Mouse (Mus musculus): ENCODE measurements around the gene Rdh16.
"Not testable (repeated sequence)": the region's sequence is repeated elsewhere in the genome, so short reads cannot be mapped to it uniquely, and the experiment has no call there.

Gene Rdh16

DNA sequence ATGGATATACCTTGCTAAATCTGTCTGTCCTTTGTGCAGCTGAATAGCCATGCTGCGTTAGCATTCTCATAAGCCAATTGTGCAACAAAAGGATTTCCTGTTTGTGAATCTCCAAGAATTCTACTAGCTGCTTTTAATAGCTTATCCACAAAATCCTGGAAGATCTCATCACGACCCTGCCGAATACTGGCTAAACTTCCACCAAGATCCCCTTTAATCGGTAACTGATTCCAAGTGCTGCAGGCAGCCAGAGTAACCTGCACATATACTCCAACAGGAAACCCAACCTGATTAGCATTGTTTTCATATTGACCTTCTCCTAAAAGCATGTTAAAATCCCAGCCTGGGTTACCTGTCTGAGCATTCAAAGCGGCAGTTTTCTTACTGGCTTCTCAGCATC, 34.3 kb downstream of the Rdh16 start:
- no peak for DNase-seq

GRCm38 (mm10) chr10:127837793-127838192, 36.8 kb downstream of the Rdh16 start:
- DNase-seq = not testable (repeated sequence)

- DNase-seq = no peak
These were observed 37.6 kb downstream of the Rdh16 start for GRCm38 (mm10) chr10:127838539-127838938.

- no peak for DNase-seq
These were observed 39.8 kb downstream of the Rdh16 start for GRCm38 (mm10) chr10:127840776-127841175.

- DNase-seq = not testable (repeated sequence)
These were observed 45.0 kb downstream of the Rdh16 start for GRCm38 (mm10) chr10:127845945-127846344.

DNA sequence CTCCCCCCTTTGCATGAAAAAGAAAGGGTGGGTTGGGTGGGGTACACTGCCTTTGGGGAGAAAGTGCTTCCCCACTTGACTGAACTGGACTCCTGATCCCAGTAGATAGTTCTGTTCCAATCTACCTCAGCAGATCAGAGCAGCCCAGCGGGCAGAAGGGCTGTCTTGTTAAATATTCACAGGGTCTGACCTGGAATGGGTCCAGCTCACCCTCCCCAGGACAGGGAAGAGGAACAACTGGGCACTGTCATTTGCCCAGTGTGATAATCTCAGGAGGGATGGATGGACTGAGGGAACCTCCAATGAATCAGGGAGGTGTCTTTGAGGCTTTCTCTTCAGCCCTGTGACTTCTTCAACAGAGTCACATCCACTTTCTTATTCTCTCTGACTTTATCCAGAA, 47.1 kb downstream of the Rdh16 start:
- no peak for DNase-seq

- DNase-seq = no peak
These were observed 48.7 kb downstream of the Rdh16 start, which contains the start of gene Rdh19 for GRCm38 (mm10) chr10:127849628-127850027. Gene Rdh19 (plus strand): TSS chr10:127849928.

DNA sequence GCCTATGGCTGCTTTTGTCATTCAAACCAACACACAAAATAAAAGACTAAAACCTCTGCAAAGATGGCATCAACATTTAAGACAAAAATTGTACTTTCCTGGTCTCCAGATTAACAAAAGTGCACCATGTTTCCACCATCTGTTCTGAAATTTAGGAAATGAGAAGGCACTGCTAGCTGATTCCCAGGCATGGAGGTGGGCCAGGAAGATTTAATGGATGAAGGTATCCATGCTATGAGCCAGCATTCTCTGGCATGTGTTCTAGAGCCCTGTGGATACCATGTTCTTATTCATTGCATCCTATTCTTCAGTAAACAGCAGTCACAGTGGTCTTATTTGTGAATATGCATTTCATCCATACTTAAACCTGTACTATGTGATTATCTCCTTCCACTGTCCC, 55.4 kb downstream of the Rdh16 start:
- DNase-seq = peak; percentile 37

DNA sequence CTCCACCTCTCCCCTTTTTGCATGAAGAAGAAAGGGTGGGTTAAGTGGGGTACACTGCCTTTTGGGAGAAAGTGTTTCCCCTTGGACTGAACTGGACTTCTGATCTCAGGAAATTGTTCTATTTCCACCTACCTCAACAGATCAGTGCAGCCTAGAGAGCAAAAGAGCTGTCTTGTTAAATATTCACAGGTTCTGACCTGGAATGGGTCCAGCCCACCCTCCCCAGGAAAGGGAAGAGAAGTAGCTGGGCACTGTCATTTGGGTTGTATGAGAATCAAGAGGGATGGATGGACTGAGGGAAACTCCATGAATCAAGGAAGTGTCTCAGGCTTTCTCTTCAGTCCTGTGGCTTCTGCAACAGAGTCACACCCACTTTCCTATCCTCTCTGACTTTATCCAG, 64.0 kb downstream of the Rdh16 start:
- DNase-seq = no peak

- no peak for DNase-seq
These were observed 65.3 kb downstream of the Rdh16 start, which contains the start of gene Rdh16f2 for GRCm38 (mm10) chr10:127866232-127866631. Gene Rdh16f2 (plus strand): TSS chr10:127866474.

GRCm38 (mm10) chr10:127872484-127872883, 71.5 kb downstream of the Rdh16 start:
- no peak for DNase-seq

- no peak for DNase-seq
These were observed 76.7 kb downstream of the Rdh16 start for GRCm38 (mm10) chr10:127877681-127878080.

DNA sequence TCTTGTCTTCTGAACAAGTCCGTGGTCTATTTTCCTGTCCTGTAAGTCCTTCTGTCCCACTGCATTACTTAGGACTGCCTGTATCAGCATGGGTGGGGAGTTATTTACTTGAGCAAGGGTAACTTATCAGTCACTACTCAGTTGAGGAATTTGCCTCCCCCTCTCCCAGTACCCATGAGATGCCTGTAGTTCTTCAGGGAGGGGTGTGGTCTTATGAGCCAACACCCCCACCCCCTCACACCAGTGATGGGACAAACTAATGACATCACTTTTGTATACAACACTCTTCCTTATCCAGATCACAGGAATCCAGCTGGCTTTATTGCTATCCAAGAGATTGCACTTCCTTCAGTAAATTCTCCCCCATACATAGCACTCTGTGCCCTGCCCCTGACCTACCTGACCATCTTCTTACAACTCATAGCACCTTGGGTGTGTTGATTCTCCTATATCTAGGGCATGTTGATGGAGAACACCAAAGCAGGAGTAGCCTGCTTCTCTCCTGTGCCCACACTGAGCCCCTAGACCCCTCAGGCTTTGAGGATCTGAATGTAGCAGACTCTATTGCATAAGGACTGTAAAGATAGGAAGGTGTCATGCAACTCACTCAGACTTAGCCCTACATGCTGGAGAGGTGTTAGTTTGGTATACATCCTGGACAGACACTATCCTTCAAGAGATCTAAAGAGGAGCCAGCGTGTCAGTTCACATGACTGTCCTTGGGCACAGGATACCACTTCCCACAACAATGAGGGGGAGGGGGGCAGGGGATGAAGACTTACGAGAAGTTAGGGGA, 77.5 kb downstream of the Rdh16 start:
- no peak for DNase-seq

GRCm38 (mm10) chr10:127879155-127879688, 78.3 kb downstream of the Rdh16 start:
- no peak for DNase-seq

GRCm38 (mm10) chr10:127881041-127881440, 80.1 kb downstream of the Rdh16 start:
- no peak for DNase-seq

GRCm38 (mm10) chr10:127886551-127886950, 85.6 kb downstream of the Rdh16 start:
- no peak for DNase-seq

- DNase-seq = no peak
These were observed 86.0 kb downstream of the Rdh16 start for GRCm38 (mm10) chr10:127886971-127887370.

DNA sequence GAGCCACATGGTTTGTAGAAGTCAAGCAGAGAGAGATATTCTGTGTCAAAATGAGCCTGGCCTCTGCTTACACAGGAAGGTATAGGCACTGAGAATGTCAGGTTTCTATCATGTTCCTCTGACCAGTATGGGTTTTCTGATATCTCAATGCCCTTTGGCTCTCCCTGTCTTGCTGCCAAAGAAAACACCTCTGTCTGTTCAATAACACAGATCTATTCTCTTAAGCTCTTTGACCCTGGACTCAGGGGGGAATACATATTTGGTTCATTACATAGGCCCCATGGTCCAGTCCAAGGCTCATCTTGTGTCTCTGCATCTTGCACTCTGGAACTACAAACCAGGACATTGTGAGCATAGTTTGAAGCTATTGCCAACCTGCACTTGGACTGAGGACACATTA, 87.7 kb downstream of the Rdh16 start, which contains the start of gene Rdh7:
Rdh7 (minus strand) TSS at position 213 of the 400 bp plus-strand sequence.
- no peak for DNase-seq

DNA sequence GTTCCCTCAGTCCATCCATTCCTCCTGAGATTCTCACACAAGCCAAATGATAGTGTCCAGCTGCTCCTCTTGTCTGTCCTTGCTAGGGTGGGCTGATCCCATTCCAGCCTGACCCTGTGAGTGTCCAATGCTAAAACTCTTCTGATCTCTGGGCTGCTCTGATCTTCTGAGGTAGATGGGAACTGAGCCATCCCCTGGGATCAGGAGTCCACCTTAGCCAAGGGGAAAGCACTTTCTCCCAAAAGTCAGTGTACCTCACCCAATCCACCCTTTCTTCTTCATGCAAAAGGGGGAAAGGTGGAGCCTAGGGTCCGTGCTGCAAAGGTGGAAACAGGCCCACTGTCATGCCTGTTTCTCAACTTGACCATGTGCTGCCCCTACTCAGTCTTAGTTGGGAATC, 90.5 kb downstream of the Rdh16 start:
- no peak for DNase-seq

- not testable (repeated sequence) for DNase-seq
These were observed 92.4 kb downstream of the Rdh16 start for GRCm38 (mm10) chr10:127893163-127894022.
